Mouse (Mus musculus) inflammation-experienced regulatory T-cells, adult 6 months (primary cell): ENCODE results near the gene Gde1. TPM values are rescaled to one million over a fixed set of nuclear protein-coding genes. Genes with fewer than 3 reads are reported as not detected.

Source experiments
- polyA plus RNA-seq, 3 experiments: library from polyadenylated mRNA; unstranded; fragments of 100-300 nt; shearing (Covaris generic); gene quantifications; one replicate each; pipeline ENCODE4 v1.2.1; 2017

Gde1 gene
- polyA plus RNA-seq, 3 experiments from 2014 or later: 12.8 to 16.8 (median 14.4) TPM

Other genes with a start within 250 kb of the Gde1 start
- 1 to 10 TPM in 1 of 3 experiments, under 1 TPM in 2; 0.46 to 1.1 (median 0.68) TPM for gene Itpripl2, start 213.8 kb downstream of the Gde1 start, polyA plus RNA-seq
- 10 to 100 TPM in 2 of 3 experiments, 1 to 10 TPM in 1; 9.3 to 17.3 (median 11.1) TPM for gene Coq7, start 172.4 kb downstream of the Gde1 start, polyA plus RNA-seq
- gene Tmc7, start 121.0 kb downstream of the Gde1 start, polyA plus RNA-seq: not detected
- not detected for gene Tmc5, start 108.5 kb downstream of the Gde1 start, polyA plus RNA-seq
- gene Ccp110, start 6.8 kb upstream of the Gde1 start, polyA plus RNA-seq: 1 to 10 TPM; 3.5 to 8.4 (median 5.1) TPM
- gene Vps35l, start 34.4 kb upstream of the Gde1 start, polyA plus RNA-seq: 10 to 100 TPM; 53.6 to 58.6 (median 55.6) TPM
- under 1 TPM in 1 of 3 experiments, not detected in 2; 0.55 TPM for gene Iqck, start 150.0 kb upstream of the Gde1 start, polyA plus RNA-seq
- 10 to 100 TPM; 24.1 to 35.6 (median 31.8) TPM for gene Knop1, start 150.5 kb upstream of the Gde1 start, polyA plus RNA-seq